Mouse (Mus musculus) WW6 (cell line): ENCODE measurements around the gene Rgs7.
A peak's percentile ranks its signal among the peaks of the same experiment; 100 is the strongest.

Experiments used
- DNase-seq: peaks from one replicate; pipeline ENCODE4 v3.0.0-alpha.2; 2013; ENCODE audit warnings: low read depth, low spot score

Gene Rgs7

DNA sequence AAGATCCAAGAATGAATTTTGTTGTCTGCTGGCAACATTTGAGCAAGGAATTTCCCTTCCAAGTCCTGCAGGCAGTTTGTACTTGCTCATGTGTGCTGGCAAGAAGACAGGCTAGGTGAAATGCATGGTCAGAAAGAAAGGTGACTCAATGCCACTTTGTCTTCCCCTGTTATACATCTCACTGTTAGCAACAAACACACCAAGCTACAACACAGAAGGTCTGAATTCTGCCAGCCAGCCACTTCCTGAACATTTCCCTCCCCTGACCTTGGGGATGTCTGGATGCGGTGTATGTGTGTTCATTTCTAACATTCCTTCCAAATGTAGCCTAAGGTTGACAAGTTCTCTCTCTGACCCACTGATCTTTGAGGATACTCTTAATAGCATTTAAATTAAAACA, 191.4 kb downstream of the Rgs7 start:
- no peak for DNase-seq

DNA sequence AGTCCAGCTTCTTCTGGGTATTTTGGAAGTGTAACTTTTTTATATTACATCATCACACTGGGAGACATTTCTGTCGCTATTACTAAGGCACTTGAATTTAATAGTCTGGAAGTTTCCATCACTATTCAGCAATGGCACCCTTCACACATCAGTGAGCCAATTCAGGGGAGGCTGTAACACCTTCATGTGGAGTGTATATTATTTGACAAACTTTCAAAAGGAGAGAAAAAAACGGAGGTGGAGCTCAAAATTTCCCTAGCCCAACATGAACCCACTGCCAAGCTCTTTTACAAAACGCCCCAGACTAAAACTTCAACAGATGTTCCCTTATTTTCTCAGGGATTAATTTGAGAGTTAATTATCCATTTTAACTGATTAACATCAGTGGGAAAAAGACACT, 191.9 kb downstream of the Rgs7 start:
- DNase-seq, result no peak

DNA sequence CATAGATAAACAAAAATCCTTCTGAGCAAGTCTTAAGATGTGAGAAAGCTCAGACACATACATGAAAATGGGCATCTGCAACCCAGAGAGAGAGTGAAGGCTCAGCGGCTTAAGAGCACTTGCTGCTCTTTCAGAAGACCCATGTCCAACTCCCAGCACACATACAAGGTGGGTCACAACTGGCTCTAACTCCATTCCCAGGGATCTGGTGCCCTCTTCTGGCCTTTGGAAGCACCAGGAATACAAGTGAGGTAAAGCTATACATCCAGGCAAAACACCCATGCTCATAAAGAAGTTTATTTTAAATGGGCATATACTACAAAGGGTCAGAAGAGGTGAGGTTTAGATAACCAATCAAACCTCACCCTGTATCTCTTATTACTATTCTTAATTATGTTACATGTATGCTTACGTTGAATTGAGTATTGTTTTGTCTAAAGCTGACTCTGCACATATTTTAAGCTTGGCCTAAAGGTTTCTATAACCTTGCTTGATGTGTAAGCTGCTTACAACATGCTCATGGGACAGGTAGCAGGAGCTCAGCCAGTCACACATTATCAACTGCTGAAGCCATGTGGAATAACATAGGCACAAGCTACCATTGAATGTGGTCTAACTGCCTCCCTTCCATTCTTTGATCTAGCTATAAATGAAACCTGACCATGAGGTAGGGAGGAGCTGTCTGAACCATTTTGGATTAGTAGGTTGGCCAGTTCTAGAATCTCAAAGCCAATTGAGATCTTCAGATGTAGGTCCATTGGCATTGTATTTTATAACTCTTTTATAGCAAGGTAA, 192.5 kb downstream of the Rgs7 start:
- peak; percentile 9 for DNase-seq

DNA sequence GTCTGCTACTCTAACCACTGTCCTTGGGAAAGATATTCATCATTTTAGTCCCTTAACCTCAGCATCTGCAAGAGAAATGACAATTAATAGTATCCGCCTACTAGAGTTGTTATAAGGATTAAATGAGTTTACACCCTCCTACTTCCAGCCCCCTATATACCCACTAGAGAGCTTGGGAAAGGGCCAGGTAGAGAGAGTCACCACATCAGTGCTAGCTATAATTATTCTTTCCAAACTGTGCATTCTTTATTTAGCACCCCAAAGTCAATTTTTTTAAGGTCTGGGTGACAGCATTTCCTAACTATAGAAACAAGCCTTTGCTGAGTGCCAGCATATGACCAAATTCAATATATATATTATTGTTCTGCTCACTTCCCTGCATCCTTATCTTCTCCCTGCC, 195.4 kb downstream of the Rgs7 start:
- DNase-seq, result no peak

DNA sequence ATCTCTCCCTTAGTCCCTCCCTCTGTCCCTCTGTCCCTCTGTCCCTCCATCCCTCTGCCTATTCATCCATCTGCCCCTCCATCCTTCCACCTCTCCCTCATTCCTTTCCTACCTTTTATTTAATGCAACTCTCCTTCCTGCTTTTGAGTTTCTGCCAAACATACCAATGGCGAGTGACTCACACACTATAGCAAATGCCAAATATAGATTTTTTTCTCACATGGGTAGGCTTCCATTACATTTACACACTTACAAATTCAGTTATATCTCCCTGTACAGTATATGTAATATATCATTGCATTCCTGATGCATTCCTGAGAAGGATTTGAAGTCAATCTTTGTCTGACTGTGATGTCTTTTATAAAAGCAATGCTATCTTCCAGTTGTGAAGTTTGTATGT, 202.2 kb downstream of the Rgs7 start:
- no peak for DNase-seq

DNA sequence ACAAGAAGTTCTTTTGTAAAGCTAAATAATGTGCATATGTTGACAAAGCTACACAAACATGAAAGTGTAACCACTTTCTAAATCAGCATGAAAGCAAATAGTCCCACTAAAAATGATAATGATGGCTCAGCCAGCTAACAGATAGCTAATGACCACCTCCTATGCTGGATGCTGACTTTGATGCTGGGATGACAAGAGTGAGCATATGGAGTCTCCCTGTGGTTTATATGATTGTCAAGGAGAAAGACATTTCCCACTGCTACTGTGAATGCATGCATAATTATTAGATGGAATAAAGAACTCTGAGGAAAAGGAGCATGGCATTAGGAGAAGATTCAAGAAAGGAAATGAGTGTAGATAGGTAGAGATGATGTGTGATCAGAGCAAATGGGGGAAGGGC, 230.0 kb downstream of the Rgs7 start:
- DNase-seq, result no peak

DNA sequence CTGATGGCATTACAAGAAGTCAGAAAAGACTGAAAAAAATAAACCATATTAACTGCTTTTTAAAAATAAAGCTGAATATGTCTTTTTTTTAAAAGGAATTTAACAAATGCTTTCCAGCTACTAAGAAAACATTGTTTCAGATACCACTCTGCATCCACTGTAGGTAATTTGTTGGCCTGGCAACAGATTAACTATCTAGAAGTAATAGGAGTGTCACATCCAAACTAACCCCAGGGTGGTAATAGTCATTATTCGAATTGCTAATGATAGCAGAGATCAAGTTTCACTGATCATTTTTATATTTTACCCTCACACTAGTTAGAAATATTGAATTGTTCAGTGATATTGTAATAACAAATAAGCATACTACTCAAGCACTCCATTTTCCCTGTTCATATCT, 232.9 kb downstream of the Rgs7 start:
- DNase-seq, result no peak

DNA sequence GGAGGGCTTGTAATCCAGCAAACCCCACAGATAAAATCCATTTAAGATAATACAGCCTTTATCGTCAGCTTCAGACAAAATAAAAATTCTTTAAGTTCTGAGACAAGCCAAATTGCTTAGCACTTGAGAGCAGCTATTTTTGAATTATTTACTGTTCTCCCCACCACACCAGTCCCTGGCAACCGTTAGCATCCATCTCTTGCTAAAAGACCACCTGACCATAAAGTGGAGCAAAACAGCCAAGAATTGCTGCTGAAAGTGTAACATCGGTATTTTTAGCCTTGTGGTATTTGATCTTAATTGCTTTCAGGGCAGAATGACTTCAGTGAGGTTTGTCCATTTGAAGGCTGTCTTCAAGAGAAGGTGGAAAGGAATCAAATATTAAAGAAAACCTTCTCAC, 237.1 kb downstream of the Rgs7 start:
- no peak for DNase-seq

DNA sequence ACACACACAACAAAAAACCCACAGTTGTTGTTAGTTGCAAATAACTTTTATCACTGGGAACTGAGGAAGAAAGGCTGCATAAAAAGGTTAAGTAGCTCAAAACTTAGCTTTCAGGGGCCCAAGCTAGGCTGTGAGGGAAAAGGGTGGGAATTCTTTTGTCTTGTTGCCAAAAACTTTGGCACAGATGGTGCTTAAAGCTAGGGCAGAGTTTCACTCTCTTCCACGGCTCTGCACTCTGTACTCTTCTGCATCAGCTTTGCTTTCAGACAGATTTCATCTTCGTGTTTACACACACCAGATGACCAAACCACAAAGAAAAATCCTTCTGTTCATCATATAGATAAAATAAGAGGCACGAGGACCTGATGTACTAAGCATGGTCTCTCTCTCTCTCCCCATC, 237.6 kb downstream of the Rgs7 start:
- no peak for DNase-seq

DNA sequence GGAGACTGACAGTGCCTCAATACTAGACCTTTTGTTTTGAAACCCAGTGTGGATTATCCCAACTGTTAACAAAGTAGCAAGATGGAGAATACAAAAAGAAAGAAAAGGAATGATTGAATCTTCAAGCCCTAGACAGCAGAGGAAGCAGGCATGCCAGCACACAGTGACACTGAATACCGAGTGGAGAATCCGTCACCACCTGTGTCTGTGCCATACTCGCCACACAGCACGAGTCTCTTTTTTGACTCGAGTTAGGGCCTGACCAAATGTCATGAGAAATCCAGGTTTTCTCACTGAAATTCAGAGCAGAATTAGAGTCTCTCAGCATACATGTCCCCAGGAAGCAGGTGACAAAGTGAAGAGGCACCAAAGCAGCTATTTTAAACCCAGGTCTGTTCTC, 250.2 kb downstream of the Rgs7 start:
- DNase-seq, result no peak

DNA sequence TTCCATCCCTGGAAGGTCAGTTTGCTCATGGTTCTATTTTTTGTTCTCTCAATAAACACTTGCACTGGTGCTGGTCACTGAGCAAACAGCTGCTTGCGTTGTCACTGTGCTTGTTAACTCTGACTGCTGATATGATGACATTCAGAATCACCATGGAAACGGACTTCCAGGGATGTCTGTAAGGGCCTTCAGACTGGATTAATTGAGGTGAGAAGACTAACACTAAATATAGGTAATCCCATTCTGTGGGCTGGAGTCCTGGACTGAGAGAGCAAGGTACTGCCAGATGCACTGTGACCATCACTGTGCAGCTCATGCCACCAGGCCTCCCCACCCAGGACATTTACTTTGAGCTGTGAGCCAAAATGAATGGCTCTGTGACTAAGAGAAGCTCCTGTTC, 252.2 kb downstream of the Rgs7 start:
- no peak for DNase-seq

DNA sequence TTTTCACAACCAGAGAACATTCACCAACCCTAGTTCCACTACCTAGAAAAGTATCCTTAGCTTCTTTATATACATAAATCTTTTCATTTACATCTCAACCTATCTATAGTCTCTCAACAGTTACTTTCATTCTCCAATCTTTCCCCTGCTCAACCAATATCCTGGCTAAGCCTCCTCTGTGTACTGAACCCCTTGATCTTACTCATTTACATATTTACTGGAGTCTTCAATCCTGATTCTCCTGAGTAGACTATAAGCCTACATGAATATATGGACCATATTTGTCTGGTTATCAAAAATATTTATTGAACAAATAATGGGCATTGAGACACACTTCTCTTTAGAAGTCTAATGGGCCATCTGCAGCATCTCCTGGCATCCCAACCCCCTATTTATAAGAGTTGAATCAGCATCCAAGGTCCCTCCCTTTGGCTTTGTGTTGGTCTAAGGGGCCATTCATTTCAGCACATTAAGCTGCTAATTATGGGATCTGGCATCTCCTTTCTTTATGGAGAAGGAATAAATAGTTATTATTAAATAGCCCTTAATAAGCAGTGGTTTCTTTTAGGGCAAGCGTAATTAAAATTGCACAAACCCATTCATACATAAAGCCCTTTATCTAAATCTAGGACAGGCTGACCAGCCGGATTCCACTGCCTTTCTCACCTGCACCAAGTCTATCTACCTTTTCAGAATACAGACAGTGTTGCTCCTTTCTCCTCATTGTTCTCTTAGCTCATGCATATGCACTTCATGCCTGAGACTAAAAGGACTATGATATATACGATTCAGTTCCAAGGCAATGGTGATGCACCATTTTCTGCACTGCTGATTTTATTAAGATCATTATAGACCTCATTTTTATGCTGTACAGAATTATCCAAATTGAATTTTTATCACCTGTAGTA, 270.5 kb downstream of the Rgs7 start:
- DNase-seq, result no peak

DNA sequence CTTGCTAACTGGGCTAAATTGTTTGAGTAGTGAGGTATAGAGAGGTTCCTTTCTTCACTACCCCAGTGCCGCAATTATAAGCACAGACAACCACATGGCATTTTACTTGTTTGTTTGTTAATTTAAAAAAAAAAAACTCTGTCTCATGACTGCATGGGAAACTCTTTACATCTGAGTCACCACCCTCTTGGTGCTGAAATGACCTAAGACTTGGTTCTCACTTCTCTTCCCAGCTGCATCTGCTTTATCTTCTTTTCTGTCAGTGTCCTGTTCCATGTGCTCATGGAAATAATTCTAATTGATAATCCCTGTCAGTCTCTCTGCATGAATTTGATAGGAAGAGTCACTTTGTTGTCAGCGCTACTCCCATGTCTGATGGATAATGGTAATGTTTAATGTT, 272.7 kb downstream of the Rgs7 start:
- DNase-seq, result no peak

DNA sequence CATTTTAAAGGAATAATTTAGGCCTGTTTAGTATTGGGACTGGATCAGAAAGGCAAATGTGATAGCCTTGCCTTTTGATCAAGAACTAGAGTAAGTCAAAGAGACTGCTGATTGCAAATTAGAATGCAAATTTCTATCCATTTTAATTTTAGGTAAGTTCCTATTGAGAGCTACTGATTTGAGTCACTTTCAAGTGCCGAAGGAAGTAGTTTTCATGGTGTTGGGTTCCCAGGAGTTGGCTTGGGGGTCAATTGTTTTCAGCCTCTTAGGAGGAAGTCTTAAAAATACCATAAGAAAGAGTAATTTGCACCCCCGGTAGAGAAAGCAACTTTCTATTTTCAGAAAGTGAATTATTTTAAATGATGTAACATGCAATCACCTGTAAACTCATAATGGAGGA, 285.3 kb downstream of the Rgs7 start:
- no peak for DNase-seq

DNA sequence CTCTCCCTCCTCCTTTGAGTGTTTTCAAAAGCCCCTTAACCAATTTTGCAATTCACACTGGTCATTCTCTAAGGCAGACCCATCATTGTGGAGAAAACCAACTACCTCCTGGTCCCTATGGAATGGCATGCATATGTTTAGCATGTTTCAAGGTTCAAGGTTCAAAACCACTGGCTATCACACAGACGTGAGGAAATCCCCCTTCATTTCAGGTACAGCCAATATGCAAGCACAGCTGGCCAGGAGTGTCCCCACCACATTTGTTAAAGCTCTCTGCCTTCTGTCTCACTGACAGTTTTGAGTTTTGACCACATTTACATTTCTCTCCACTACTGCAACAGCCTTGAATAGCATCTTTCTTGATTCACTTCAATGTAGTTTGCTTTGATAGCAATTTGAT, 286.7 kb downstream of the Rgs7 start:
- no peak for DNase-seq

DNA sequence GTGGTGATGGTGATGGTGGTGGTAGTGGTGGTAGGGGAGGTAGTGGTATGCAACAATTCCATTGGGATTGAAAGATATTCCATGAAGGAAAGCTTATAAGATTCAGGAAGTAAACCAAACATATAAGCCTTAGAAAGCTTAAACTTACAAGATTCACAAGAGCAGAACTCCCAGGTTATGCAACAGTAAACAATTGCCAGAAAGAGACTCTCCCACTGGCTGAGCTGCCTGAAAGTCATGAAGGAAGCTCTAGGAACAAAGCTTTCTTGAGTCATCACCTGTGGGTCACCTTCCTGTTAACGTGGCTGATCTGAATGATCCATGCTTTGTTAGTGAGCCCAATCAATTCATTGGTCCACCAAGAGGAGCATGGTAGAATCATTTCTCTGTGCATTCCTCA, 288.8 kb downstream of the Rgs7 start:
- DNase-seq, result no peak

DNA sequence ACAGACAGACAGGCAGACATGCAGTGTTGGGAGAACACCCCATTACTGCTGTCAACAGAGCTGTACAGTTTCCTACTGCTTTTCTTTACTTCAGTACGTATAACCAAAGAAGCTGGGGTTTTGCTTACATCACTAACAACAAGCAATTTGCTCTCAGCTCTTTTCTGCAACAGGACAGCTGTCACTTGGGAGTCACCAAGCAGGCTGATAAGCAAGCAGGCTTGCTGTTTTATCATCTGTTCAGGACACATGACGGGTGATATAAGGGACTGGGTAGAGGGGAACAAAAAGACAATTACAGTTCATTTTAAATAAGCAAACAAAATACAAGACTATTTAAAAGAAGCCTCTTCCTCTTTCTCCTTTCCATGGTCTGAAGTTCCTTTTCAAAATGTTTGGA, 289.4 kb downstream of the Rgs7 start:
- no peak for DNase-seq

DNA sequence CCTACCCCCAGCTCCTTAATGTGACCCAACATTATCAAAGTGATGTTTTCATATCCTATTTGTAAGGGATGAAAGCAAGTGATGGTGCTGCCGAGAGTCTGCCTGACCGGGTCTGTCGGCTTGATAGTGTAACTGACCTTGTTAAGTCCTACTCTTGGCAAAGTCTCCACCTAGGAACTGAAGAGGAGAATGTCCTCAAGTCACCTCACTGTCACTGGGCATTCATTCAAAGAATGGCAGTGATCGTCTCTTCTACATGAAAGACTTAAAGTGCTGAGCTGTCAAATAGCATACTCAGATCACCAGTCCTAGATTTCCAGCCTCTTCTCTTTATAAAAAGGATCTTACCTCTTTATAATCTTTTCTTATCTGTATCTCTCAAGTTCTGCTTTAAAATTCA, 293.4 kb downstream of the Rgs7 start:
- no peak for DNase-seq

DNA sequence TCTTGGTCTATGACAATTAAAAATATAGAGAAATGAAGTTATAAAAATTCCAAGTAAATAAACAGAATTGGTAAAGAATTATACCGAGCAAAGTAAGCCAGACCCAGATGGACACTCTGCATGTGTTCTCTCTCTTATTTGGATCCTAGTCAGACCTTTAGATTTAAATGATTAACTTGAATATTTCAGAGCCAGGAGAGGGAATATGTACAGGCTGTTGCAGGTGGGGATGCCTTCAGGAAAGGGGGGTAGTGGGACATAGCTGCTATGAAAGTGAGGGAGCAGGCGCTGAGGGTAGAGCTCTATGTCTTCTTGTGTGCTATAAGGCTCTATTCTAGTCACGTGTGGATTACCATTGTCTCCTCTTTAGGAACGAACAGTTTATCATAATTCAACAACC, 296.5 kb downstream of the Rgs7 start:
- DNase-seq, result no peak

DNA sequence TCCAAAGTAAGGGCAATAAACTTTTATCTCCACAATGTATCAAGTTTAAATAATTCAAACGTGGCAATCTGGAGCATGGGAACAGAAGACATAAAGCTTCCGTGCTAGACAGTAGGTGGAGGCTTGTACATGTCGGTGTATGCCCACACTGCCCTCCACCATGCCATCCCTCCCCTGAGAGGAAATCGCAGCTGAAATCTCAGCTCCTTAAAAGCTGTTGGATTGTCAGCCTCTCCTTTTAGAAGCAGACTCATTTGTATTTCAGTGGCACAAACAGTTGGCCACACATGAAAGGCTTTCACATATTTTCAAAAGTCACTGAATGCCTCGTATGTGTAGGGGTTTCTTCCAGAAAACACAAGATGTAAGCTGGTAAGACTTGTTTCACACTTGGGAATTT, 304.1 kb downstream of the Rgs7 start:
- no peak for DNase-seq

DNA sequence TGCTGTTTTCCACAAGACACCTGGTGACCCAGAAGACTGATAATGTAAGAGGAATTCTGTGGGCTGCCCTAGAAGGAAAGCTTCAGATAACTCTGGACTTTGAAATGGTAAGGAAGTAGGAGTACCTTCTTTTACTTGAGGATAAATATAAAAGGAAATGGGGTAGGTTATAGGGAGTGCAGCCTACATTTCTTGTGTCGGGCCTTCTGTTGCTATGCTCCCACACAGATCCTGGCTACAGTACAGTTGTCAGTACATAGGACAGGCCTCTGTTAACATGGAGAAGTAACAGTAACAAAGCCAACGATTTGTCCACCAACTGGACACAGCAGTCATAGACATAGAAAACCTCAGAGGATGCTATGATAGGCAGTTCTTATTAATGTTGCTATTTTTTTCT, 307.1 kb downstream of the Rgs7 start:
- no peak for DNase-seq

DNA sequence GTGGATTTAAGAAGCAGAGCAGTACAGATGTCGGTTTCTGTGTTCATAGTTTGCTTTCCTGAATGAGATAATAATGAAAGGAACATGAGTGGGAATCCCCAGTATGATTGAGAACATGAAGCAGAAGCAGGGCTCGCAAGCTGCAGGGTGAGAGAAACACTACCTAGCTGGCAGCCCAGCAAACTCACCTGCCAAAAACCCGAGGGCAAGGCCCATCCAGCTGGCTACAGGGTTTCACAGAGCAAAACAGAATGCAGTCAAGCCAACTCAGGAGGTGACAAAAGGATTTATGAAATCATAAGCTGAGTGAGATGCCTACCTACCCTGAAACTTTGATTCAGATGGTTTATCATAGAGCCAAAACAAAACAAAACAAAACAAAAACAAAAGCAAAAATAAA, 307.6 kb downstream of the Rgs7 start:
- no peak for DNase-seq

DNA sequence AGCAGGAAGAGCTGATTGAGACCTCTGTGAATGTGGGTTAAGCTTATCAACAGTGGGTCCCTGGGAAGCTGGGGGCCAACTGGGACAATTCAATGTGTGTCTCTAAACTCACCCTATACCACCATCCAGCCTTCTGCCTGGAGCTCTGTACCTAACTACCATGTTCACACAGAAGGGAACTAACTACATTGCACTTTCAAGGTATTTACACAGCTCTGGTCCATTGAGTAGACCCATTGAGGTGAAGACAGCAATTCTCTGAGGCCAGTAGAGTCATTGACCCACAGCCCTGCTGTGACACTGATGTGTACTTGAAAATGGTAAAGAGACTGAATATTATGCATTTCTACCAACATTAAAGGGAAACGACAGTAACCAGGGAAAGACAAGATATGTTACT, 313.6 kb downstream of the Rgs7 start:
- DNase-seq, result no peak
